Mouse (Mus musculus): ENCODE results near the gene Eya3.
A peak's percentile ranks its signal among the peaks of the same experiment; 100 is the strongest.
"Not testable (repeated sequence)": the region's sequence is repeated elsewhere in the genome, so short reads cannot be mapped to it uniquely, and the experiment has no call there.

Eya3 gene

DNA sequence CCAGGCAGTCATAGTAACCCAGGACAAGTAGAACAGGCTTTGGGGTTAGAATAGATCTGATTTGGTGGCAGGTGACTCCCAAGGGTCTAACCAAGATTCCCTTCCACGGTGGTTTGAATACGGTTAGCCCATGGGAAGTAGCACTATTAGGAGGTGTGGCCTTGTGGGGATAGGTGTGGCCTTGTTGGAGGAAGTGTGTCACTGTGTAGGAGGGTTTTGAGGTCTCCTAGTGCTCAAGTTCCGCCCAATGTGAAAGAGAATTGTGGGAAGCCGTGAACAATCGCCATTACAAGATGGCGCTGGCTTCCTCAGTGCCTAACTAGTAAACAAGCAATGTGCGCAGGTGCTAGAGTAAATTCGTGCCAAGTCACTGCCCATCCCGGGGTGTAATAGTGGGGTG, 98.4 kb downstream of the Eya3 start:
- not testable (repeated sequence) for DNase-seq (ENCODE audit: low read depth in 1 of 2, low spot score in 2 of 2)

DNA sequence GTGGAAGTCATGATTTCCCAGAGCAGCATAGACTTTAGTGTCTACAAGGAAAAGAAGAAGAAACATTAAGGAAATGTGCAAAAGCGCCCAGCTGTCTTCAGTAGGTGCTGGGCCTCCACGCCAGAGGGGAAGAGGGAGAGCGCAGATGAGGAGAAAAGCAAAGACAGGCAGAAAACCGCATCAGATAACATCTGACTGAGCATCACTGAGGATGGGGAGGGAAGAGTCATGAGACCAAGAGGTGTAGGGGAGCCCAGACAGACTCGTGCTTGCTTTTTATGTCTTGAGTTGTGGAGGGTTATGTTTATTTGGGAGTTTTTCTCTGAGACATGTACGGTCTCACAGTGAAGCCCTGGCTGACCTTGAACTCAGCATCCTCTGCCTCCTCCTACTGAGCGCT, 102.7 kb downstream of the Eya3 start:
- DNase-seq (ENCODE audit: low read depth in 1 of 2, low spot score in 2 of 2) = no peak

DNA sequence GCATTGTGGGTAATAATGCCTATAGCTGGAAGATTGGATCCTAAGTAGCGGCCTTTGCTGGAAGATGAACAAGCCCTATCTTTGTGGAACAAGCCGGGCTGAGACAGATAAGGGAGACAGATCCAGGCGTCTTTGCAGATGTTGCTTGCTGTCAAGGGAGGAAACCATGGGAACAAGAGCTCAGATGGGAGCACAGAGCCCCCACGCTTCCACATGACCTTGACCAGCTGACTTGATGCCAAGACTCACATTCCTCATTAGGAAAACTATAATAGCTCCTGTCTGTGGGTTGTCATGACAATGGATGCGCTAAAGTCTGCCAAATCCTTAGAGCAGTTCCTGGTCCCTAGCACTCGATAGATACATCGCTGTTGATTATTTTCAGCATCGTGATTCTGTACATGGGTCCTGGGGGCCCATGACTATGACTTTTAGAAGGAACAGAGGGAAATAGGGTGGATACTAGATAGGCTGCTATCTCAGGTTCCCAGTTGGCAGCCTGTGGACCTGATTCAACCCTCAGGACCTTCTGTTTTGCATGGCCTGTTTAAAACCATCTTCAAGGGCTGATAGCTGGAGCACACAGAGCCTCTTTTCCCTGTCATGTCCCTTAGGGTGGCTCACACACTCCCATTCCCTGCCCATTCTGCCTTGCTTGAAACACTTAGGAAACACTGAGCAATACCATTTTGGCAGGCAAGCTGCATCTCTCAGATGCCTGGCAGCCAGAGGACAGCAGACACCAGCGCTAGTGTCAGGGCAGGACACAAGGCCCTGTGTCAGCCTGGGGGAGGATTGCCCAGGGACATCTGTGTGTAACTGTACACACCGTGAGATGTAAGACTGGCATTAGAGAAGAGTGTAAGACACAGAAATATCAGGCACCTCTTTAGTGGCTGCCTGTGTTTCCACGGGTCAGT, 105.5 kb downstream of the Eya3 start:
- DNase-seq (ENCODE audit: low read depth in 1 of 2, low spot score in 2 of 2) = no peak

DNA sequence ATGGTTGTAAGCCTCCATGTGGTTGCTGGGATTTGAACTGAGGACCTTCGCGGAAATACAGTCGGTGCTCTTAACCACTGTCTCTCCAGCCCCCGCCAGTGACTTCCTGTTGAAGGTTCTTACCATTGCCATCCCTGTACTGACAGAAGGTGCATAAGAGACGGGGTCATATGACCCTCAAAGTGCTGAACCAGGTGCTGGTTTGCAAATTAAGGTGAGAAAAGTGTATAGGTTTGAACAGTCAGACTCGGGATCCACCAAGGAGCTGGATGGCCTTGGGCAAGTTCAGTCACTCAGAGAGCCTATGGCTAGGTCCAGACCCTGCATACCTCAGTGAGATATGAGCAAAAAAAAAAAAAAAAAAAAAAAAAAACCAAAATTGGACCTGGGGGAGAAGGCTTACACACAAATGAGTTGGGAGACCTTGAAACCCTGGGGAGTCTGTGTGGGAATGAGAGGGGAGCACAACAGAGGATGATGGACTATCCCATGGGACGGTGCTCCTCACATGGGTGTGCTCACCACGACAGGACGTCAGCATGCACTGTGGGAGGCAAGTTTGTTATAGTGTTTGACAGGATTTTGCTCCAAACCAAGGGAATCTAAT, 108.2 kb downstream of the Eya3 start:
- no peak for DNase-seq (ENCODE audit: low read depth in 1 of 2, low spot score in 2 of 2)

DNA sequence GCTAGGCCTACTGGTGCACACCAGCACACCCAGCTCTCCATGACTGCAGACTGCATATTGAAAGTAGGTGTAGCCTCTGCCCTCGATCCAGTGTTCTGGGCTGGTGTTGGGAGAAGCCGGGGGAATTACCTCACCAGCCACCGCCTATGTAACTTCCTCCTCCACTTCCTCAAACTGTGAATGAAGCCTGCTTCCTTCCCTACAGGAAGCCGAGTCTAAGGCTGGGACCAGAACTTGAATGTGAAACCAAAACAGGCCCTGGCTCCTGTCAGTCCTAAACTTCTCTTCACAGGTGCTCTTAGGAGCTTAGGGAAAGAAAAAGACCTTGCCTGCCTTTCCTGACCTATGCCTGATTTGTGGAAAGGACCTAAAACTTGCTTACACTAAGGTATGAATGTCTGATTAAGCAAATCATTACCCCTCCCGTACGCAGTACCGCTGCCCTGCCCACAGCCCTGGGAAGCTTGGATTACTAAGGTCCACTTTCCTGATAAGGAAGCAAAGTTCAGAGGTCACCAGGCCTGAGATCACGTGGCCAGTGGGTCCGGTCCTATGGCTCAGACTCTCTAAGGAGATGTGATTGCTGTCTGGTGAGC, 109.0 kb downstream of the Eya3 start:
- DNase-seq (ENCODE audit: low read depth in 1 of 2, low spot score in 2 of 2) = peak; percentile 64 to 66

DNA sequence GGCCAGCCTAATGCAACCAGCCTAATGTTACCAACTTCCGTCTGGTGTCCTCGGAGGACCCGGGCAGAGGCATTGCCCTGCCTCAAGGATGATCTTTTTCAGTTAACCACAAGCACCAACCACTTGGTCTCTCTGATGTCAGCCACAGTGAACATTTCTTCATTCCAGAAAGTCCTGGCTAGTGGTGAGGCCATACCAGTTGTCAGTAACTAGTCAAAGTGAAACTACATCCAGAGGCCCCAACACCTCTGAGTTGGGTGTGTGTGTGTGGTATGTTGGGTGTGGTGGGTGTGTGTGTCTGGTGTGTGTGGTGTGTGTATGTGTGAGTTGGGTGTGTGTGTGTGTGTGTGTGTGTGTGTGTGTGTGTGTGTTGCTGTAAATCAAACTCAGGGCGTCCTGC, 110.0 kb downstream of the Eya3 start:
- DNase-seq (ENCODE audit: low read depth in 1 of 2, low spot score in 2 of 2) = peak; percentile 47 to 56

DNA sequence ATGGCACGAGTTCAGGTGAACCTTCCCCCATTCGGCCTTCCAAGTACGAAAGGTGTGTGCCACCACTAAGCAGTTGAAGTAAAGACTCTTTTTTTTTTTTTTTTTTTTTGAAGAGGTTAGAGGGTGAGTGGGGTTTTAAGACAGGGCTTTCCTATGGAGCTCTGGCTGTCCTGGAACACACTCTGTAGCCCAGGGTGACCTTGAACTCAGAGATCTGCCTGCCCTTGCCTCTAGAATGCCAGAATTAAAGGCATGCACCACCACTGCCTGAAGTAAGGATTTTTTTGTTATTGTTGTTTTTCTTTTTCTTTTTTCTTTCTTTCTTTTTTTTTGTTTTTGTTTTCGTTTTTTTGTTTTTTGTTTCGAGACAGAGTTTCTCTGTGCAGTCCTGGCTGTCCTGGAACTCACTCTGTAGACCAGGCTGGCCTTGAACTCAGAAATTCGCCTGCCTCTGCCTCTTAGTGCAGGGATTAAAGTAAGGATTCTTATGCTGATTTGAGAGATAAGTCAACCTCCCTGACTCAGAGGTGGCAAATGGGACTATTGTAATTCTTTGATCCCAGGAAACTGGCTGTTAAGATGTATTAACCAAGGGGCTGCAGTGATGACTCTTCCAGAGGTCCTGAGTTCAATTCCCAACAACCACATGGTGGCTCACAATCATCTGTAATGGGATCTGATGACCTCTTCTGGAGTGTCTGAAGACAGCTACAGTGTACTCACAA, 110.6 kb downstream of the Eya3 start:
- DNase-seq (ENCODE audit: low read depth in 1 of 2, low spot score in 2 of 2) = no peak

DNA sequence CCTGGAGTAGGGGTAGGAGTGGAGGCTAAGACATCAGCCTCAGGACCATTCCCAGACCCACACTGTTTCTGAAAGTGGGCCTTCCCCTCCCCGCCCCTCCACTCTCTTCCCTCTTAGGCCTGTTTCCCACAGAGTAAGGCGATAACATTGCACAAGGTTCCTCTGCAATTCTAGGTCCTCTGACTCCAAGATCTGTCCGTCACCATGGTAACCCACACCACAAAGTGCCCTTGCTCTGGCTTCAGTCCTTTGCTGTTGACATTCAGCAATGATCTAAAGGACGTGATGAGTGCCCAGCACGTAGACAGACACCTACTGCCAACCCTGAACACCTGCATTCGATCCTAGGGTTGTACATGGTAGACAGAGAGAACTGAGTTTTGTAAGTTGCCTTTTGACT, 114.2 kb downstream of the Eya3 start:
- DNase-seq (ENCODE audit: low read depth in 1 of 2, low spot score in 2 of 2) = no peak

DNA sequence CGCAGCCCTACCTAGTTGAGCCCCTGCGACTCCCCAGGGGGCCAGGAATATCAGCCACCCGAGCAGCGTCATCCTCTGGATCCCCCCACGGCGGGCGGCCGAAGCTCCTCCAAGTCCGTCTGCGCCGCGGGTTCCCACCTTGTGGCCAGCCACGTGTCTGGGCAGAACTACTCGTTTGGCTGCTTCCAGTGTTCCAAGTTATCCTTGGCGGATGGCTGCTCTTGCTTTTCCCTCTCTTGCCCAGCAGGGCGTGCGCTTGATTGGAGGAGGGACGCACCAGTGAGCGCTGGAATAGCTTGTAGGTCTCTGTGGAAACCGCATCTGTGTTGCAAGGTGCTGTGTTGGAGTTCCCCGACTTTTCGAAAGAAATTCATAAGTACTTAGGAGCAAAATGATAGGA, 118.2 kb downstream of the Eya3 start, which contains the start of gene Smpdl3b:
Gene Smpdl3b, minus strand, starts transcription at position 279 of the 400 bp plus-strand sequence.
- DNase-seq (ENCODE audit: low read depth in 1 of 2, low spot score in 2 of 2) = peak in 1 of 2 experiments; percentile 69

DNA sequence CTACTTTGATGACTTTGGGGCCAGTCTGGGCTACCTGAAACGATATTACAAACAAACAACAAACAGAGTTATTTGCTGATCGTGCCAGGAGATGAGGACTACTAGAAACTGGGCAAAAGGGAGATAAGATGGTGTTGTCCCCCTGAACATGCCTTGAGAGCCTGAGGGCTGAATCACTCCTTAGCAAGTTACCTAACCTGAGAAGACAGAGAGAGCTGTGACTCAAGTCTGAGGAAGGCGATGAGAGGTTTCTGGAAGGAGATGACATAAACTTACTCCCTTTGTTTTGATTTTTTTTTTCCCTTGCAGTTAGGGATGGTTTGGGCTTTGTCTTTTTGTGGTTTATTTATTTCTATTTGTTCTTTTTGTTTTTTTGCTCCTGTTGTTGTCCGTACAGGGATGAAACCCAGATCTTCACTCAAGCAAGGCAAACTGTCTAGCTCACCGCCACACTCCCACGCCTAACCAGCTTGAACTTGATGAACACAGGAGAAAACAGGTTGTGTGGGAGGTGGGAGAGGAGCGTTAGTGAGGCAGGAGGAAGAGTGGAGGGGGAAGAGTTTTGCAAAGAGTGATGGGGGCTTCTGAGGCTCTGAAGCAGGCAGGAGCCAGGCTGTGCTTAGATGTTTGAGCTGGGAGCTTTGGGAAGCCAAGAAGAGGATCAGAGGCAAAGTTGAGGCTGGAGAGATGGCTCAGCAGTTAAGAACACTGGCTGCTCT, 119.0 kb downstream of the Eya3 start:
- no peak for DNase-seq (ENCODE audit: low read depth in 1 of 2, low spot score in 2 of 2)

DNA sequence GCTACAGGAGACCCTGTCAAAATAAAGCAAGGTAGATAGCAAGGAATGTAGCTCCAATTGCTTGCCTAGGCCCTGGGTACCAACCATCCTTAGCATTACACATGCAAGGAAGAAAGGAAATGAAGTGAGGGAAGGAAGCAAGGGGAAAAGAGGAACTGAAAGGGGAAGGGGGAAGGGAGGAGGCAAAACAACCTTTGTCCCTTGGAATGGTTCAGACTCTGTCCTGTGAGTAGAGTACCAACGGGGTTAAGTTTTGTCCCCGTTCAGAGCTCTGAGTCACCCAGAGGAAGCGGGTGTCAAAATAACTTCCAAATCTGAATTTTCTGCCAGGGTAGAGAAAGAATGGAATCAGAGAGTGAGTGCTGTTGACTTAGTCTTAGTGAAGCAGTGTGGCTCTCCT, 121.5 kb downstream of the Eya3 start:
- peak in 1 of 2 experiments; percentile 33 for DNase-seq (ENCODE audit: low read depth in 1 of 2, low spot score in 2 of 2)

DNA sequence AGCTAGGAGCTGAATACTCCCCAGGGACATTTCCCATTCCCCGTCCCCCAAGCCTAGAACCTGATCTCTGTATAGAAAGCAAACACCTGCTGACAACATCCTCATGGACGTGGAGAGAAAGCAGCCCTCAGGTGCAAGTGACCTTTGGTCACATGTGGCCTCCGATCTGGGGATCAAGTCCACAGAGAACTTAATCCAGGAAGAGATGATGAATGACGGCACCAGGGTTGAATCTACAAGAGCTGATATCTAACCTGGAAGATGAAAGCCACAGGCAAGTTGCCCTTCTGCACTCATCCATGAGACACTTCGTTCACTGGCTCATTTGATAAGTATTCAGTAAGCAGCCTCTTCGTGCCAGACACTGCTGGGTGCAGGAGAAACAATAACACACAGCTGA, 123.8 kb downstream of the Eya3 start:
- DNase-seq (ENCODE audit: low read depth in 1 of 2, low spot score in 2 of 2) = no peak

DNA sequence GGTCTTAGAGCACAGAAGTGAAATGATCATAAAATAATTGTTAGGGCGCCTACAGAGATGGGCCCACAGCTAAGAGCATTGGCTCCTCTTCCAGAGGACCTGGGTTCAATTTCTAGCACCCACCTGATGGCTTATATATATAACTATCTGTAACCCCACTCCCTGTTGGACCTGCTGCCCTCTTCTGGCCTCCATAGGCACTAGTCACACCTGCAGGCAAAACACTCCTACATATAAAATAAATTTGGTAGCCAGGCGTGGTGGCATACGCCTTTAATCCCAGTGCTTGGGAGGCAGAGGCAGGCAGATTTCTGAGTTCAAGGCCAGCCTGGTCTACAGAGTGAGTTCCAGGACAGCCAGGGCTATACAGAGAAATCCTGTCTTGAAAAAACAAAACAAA, 124.3 kb downstream of the Eya3 start:
- not testable (repeated sequence) for DNase-seq (ENCODE audit: low read depth in 1 of 2, low spot score in 2 of 2)

DNA sequence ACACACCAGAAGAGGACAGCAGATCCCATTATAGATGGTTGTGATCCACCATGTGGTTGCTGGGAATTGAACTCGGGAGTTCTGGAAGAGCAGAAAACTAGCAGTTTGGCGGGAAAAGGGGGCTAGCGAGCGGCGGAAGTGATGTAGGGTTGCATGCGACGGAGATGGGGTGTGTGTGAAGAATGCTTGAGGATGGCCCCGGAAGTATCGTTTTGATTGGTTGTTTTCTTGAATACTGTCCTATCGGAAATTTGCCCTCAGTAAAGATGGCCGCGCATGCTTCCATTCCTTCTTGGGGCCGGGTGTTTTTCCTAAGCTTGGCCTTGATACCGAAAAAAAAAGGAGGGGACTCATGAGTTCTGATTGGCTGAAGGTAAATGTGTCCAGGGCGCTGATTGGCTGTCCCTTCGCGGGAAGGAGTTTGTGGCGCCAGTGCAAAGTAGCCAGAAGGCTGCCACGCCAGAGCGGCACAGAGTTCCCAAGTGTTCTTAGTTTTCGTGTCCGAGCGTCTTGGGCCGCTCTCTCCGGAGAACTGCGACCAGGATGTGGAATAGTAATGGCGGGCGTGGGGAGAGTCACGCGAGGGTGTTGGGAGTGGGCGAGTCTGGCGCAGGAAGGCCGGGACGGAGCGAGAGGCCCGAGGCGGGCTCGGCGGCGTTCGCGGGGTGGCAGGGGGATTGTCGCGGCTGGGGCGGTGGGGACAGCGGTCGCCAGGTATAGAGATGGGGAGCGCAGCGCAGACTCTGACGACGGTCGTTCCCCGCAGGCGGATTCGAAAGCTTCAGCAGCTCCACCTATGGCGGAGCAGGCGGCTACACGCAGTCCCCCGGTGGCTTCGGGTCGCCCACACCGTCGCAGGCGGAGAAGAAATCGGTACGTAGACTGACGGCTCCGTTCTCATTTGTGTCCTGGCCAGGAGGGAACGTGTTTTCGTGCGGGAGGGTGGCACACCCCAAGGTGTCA, 129.4 kb downstream of the Eya3 start, which contains the start of gene Rpa2:
Gene Rpa2, plus strand, starts transcription at position 419 of the 963 bp plus-strand sequence.
- peak; percentile 94 to 95 for DNase-seq (ENCODE audit: low read depth in 1 of 2, low spot score in 2 of 2)

DNA sequence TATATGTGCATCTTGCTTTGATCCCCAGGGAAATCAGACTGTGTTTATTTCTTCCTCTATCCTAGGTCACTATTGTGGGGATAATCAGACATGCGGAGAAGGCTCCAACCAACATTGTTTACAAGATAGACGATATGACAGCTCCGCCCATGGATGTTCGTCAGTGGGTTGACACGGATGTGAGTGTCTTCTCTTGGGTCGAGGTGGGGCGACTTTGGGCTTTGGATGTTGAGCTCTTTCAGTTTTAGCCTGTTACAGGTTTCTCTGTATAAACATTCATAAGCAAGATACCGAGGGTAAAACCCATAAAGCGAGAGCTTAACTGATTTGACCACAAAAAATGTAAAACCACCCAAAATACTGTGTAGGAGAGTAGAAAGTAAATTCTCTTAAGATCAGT, 133.0 kb downstream of the Eya3 start:
- no peak for DNase-seq (ENCODE audit: low read depth in 1 of 2, low spot score in 2 of 2)
